Mouse (Mus musculus) A20 (cell line): Measurements from ENCODE around the gene Pnma1.

ENCODE experiments used
- DNase-seq: peaks from one replicate; pipeline ENCODE4 v3.0.0-alpha.2; 2011; ENCODE audit warnings: low read depth, low spot score

The Pnma1 gene

GRCm38 (mm10) chr12:84178652-84179445, 30.6 kb upstream of the Pnma1 start:
- DNase-seq, result no peak

- DNase-seq, result peak; percentile 44
These were observed 29.8 kb upstream of the Pnma1 start for GRCm38 (mm10) chr12:84178052-84178451.

- peak; percentile 83 for DNase-seq
These were observed 28.8 kb upstream of the Pnma1 start for GRCm38 (mm10) chr12:84176886-84177765.

GRCm38 (mm10) chr12:84176126-84176769, 28.0 kb upstream of the Pnma1 start:
- DNase-seq, result peak; percentile 80

DNA sequence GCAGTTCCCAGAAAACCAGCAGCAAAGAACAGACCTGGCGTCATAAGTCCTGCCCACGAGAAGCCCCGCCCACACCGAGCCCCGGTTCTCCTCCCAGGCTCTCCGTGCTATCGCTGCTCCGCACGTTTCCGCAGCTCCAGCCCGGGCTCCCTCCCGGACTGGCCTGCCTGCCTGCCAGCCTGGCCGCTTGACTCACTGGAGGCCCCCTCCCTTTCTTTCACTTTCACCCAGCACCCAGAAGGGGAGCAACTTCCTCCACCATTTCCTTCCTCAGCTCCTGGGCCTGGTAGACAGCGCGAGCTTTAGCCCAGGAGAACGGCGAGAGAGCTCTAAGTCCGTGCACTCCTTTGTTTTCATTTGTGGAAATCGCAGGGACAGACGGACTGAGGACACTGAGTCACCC, 27.4 kb upstream of the Pnma1 start:
- peak; percentile 86 for DNase-seq

DNA sequence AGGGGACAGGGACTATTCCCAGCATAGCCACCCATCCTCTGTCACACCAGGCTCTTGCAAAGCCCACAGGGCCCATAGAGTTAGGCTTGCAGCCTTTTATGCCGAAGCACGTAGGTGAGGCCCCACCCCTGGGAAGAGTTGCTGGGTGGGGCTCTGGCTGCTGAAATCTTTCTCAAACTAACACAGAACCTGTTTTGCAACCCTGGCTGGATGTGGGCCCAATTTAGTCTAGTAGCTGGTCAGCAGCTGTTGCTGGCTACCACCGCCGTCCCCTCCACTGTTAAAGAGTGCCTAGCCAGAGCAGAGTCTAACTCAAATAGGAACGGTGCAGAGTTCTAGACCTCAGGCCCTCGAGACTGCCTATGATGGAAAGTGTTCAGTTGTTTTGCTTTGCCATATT, 26.6 kb upstream of the Pnma1 start:
- no peak for DNase-seq

DNA sequence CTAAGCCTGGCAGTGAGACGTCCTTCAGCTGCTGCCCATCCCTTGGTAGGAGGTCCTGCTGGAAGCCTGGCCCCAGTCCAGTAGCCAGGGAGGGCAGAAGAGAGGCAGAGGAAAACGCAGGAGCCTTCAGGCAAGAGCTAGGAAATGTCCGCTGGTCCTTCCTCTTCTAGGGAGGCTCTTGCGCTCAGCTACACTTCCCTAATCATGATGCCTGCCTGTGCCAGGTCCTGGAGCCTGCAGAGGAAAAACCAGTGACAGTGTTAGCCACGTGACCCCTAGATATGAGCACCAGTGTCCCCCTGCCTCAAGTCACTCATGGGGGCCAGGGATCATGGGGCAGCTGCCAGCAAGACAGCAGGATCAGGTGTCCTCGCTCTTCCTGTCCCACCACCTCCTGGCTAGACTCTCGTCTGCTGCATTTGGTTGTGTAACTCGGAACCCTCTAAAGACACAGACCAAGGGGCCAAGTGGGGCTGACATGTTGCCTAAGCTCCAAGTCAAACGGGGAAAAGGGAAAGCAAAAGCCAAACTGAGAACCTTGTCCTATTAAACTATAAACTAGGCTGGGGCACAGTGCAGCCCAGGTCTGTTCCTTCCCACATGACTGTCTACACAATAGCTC, 26.0 kb upstream of the Pnma1 start:
- no peak for DNase-seq

DNA sequence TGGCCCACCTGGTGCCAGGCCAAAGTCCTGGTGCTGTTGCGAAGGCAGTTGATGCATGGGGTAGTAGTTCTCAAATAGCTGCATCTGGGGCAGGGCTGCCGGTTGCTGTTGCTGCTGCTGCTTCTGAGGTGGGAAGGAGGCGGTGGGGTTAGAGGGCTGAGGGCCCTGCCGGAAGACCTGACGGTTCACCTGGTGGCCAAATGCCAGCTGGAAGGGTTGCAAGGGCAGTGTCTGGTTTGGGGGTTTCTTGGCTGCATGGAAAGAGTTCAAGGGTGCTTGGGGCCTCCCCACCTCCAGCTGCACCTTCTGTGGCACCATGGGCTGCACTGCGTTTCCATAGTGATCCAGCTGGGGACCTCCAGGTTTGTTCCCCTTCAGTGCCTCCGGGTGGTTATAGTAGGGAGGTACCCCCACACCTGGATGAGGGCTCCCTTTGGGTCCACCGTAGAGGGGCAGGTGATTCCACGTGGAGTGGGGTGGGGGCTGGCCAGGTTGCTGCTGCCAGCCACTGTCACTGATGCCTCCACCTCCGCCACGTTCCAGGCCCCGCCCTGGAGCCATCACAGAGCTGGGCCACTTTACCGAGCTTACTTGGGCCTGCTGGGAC, 25.1 kb upstream of the Pnma1 start:
- DNase-seq, result peak; percentile 45

DNA sequence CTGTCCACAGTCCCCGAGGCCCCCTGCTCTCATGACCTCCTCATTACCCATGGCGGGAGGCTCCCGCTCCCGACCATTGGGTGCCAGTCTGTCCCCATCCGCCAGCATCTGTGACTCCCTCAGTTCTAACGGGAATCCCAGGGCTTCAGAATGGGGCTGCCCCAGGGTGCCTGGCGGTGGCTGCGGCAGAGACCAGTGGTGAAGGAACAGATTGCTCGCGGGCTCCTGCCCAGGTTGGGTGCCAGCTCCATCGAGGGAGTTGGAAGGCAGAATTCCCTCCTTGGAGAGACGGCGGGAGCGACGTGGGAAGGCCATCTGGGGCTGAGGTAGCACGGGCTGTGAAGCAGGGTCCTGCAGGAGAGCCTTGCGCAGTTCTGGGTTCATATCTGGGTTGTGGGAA, 24.6 kb upstream of the Pnma1 start:
- DNase-seq, result no peak

GRCm38 (mm10) chr12:84172216-84172615, 23.9 kb upstream of the Pnma1 start:
- DNase-seq, result no peak

GRCm38 (mm10) chr12:84170610-84171009, 22.3 kb upstream of the Pnma1 start:
- DNase-seq, result no peak

DNA sequence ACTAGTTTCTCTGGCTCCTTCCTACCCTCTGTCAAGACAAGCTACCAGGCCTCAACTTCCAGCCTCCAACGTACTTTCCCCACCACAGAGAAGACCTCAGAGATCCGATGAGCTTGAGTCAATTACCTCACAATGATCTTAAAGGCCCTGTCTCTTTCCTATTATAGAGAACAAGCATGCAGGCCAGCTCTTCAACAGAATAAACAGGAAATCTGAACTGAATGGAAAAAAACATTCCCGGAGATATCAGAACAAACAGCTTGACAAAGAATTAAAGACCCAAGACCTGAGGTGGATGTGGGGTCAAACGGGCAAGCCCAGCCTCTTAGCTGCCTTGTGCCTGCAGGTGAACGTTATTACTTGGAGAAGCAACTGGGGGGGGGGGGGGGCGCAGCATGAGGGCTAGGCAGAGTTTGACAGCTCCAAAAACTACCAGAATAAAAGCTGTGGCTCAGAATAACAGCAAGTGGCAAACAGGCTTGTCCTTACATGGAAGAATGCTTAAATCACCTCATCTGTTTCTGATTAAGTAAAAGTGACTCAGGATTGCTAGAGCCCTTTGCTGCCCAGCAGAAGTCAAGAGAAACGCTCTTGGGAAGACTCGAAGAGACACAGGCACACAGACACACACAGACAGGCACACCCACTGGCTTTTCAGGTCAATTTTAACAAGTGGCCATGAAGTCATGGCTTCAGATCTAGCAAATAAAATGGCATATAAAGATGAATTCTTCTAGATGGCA, 17.5 kb upstream of the Pnma1 start:
- DNase-seq, result no peak

DNA sequence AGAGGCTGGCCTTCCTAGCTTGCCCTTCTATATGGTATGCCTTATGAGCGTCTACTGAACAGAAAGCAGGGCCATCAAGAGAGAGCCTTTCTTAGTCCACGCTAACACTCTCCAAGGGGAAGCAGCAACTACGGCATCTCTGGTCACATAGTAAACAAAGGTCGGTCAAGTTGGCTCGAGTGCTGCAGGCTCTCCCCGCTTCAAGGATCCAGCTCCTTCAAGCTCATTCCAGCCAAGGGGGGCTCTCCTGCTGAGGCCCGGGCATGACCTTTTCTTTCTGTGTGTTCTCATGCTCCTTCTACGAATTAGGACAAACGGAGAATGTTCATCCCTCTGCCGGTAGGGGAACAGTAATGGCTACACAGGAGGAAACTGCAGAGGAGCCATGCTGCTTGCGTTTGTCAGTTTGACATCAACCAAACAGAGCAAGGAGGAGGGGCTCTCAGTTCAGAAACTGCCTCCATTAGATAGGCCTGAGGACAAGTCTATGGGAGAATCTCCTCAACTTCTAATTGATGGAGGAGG, 15.4 kb upstream of the Pnma1 start:
- DNase-seq, result no peak

DNA sequence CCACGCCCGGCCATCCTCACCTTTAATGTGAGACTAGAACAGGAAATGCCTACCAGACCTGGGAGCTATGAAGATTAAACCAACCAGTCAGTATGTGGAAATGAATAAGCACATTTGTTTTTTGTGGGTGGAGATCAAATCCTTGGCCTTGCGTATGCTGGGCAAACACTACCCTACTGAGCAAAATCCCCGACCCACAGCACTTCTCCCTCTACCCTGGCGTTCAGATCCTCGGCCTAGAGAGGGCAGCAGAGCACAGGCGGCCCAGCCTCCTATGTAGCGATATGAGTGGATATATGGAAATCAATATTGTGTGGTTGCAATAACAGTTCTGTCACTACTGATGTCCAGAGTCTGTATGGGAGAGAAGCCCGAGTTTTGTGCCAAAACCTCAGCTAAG, 14.8 kb upstream of the Pnma1 start:
- DNase-seq, result peak; percentile 52

DNA sequence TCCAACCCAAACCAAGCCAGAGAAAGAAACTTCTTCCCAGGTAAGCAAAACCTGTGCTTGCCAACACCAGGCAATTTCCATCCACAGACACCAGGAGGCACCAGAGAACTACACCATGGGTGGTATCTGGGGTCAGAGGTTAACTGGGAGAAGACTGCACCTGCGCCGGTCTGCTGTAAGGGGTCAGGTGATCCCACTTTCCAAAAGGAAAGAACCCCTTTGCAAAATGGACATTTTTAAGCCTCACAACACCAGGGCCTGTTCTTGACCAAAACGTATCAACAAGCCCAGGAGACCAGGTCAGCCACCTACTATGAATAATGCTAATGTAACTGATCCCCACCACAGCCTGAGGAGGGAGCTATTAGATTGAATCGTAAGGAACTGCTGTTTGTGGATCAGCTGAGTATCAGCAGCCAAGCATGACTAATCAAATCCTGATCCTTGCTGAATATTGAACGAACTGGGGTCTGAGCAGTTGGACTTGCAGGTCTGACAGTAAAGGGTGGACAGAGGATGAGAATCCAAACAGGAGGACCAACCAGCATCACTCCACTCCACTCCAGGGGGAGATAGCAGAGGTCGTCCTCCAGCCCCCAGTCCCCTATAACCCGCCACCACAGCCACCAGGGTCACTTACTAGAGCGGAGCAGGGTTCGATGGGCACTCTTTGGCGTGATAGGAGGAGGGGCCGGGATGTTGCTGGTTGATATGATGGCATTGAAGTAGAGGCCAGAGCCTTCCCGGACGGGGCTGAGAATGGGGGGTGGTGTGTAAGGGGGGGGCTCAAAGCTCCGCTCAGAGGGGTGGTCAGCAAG, 13.5 kb upstream of the Pnma1 start:
- DNase-seq, result peak; percentile 58

DNA sequence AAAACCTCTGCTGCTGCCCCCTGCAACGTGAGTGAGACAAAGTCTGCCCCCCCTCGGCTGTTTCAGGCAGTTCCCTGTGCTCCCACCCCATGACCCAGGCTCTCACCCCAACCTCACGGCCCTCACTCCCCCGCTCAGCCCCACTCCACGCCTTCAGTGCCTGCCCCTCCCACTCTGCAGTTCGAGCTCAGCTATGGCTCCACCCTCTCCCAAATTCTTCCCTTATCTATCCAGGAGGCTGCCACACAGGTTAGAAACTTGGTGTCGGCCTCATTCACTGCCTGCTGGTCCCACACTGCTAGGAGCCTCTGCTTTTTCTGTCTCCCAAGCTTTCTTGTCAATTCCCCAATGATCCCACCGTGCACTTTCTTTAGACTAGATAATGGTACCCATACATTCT, 12.8 kb upstream of the Pnma1 start:
- no peak for DNase-seq

DNA sequence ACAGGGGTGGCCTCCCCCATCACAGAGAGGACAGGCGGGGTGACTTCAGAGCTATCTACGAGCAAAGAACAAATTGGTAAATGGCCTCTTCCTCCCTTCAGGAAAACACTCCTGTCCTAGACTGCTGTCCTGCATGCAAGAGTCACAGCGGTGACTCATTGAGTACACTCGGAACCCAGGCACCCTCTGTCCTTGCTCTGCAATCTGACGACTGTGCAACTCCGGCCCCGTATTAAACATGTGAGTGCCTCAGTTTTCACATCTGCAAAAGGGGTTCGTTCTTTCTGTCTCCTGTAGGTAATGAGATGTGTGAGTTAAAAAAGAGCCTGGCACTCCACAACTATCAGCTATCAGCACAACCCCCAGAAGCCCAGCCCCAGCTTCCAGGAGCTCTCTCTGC, 12.2 kb upstream of the Pnma1 start:
- no peak for DNase-seq

- DNase-seq, result no peak
These were observed 9.9 kb upstream of the Pnma1 start for GRCm38 (mm10) chr12:84158156-84158555.

- no peak for DNase-seq
These were observed 7.9 kb upstream of the Pnma1 start for GRCm38 (mm10) chr12:84156210-84156609.

DNA sequence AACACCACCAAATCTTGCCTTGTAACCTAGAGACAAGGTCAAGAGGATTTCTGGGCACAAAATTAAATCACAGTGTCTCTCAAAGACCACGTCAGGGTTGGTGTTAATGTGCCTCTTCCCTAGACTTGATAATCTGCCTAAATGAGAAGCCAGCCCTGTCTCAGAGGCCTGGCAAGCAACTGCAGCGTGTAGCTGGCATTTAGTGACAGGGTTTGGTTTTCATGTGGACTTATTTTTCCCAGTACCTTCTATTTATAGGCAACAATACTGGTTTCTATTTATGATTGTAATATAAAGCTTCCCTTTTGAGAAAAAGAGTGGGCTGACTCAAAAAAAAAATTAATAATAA, 7.2 kb upstream of the Pnma1 start:
- no peak for DNase-seq
